Mouse (Mus musculus) ES-Bruce4 (cell line): Measurements from ENCODE around the gene Ppm1h. TPM values are rescaled to one million over a fixed set of nuclear protein-coding genes. Genes with fewer than 3 reads are reported as not detected.

Experiments used
- H3K27ac ChIP-seq: 2 replicates; pipeline ENCODE4 v1.5.1; 2012; ENCODE audit warnings: low read length, inconsistent platforms; ENCODE audit not compliant: insufficient read depth
- H3K27me3 ChIP-seq: 2 replicates; pipeline ENCODE4 v1.6.1; 2012; ENCODE audit warnings: mild to moderate bottlenecking, low read length, inconsistent platforms; ENCODE audit not compliant: control insufficient read depth, poor library complexity, insufficient read depth, severe bottlenecking
- H3K36me3 ChIP-seq: 2 replicates; pipeline ENCODE4 v1.6.1; 2012; ENCODE audit warnings: inconsistent platforms, mild to moderate bottlenecking, low read length, moderate library complexity; ENCODE audit not compliant: control insufficient read depth, poor library complexity, insufficient read depth, severe bottlenecking
- H3K4me1 ChIP-seq: one replicate; pipeline ENCODE4 v1.8.1; 2011; ENCODE audit warnings: low read length; ENCODE audit not compliant: control insufficient read depth, insufficient read depth
- H3K4me3 ChIP-seq: 2 replicates; pipeline ENCODE4 v1.5.1; 2011; ENCODE audit warnings: low read depth, mild to moderate bottlenecking, low read length
- H3K9ac ChIP-seq: 2 replicates; pipeline ENCODE4 v1.6.1; 2012; ENCODE audit warnings: low read depth, mild to moderate bottlenecking, inconsistent platforms; ENCODE audit not compliant: poor library complexity, severe bottlenecking
- H3K9me3 ChIP-seq: replicated peaks from 2 replicates; pipeline ENCODE4 v1.6.1; 2012; ENCODE audit warnings: mild to moderate bottlenecking, low read length, inconsistent platforms; ENCODE audit not compliant: control insufficient read depth, poor library complexity, insufficient read depth, severe bottlenecking
- CTCF ChIP-seq: IDR thresholded peaks from one replicate; pipeline ENCODE4 v1.8.1; 2011; ENCODE audit warnings: low read depth, low read length
- EP300 ChIP-seq: IDR thresholded peaks from 2 replicates; pipeline ENCODE4 v1.6.1; 2011; ENCODE audit warnings: low read depth, low read length; ENCODE audit not compliant: insufficient read depth
- POLR2A ChIP-seq: IDR thresholded peaks from one replicate; pipeline ENCODE4 v1.8.1; 2011; ENCODE audit warnings: low read length; ENCODE audit not compliant: insufficient read depth
- polyA plus RNA-seq: library from polyadenylated mRNA; stranded (reverse); fragments of >200 nt; gene quantifications from 2 replicates; pipeline ENCODE4 v1.2.4, GENCODE M21; 2011; ENCODE audit warnings: low read depth; ENCODE audit not compliant: missing spikeins, insufficient read depth, insufficient read length

Ppm1h gene
- polyA plus RNA-seq, 1 experiment: 8.7 TPM

GRCm38 (mm10) chr10:122711381-122711811 is 32.8 kb downstream of the Ppm1h start:
- Histone ChIP-seq H3K27ac (no peak overlapping the region), H3K4me3 (no peak overlapping the region), H3K27me3 (no peaks in the 10 kb centered on the region), H3K9me3 (no peaks in the 10 kb centered on the region), H3K9ac (no peak overlapping the region), H3K36me3 (no peaks in the 10 kb centered on the region), H3K4me1 (no peaks in the 10 kb centered on the region)
- TF ChIP-seq CTCF (no peak), POLR2A (no peak), EP300 (no peak)

GRCm38 (mm10) chr10:122712307-122712706 is 33.7 kb downstream of the Ppm1h start:
- no peak overlapping the region for H3K4me3 ChIP-seq
- no peaks in the 10 kb centered on the region for H3K9me3 ChIP-seq
- H3K4me1 ChIP-seq: no peaks in the 10 kb centered on the region
- H3K27ac ChIP-seq: no peak overlapping the region
- no peak overlapping the region for H3K9ac ChIP-seq
- no peaks in the 10 kb centered on the region for H3K27me3 ChIP-seq
- TF ChIP-seq CTCF (no peak), EP300 (no peak), POLR2A (no peak)
- no peaks in the 10 kb centered on the region for H3K36me3 ChIP-seq

GRCm38 (mm10) chr10:122715856-122716255 is 37.3 kb downstream of the Ppm1h start:
- no peaks in the 10 kb centered on the region for H3K27me3 ChIP-seq
- no peak overlapping the region for H3K27ac ChIP-seq
- no peaks in the 10 kb centered on the region for H3K36me3 ChIP-seq
- no peak for TF ChIP-seq EP300
- no peak for TF ChIP-seq CTCF
- TF ChIP-seq POLR2A: no peak
- H3K4me3 ChIP-seq: no peak overlapping the region
- no peaks in the 10 kb centered on the region for H3K4me1 ChIP-seq
- no peak overlapping the region for H3K9ac ChIP-seq
- H3K9me3 ChIP-seq: no peaks in the 10 kb centered on the region

- no peaks in the 10 kb centered on the region for H3K27me3 ChIP-seq
- no peak overlapping the region for H3K9ac ChIP-seq
- H3K4me3 ChIP-seq: no peak overlapping the region
- H3K9me3 ChIP-seq: no peaks in the 10 kb centered on the region
- no peaks in the 10 kb centered on the region for H3K36me3 ChIP-seq
- H3K4me1 ChIP-seq: no peaks in the 10 kb centered on the region
- TF ChIP-seq CTCF (no peak), EP300 (no peak), POLR2A (no peak)
- H3K27ac ChIP-seq: no peak overlapping the region
Measured at GRCm38 (mm10) chr10:122716286-122716685, 37.7 kb downstream of the Ppm1h start.

- TF ChIP-seq EP300 (no peak), POLR2A (no peak), CTCF (no peak)
- H3K27ac ChIP-seq: no peak overlapping the region
Measured at GRCm38 (mm10) chr10:122716739-122717474, 38.3 kb downstream of the Ppm1h start.

GRCm38 (mm10) chr10:122717754-122718415 is 39.3 kb downstream of the Ppm1h start:
- Histone ChIP-seq H3K27me3 (no peaks in the 10 kb centered on the region), H3K4me3 (no peak overlapping the region), H3K9ac (no peak overlapping the region), H3K4me1 (no peaks in the 10 kb centered on the region), H3K9me3 (no peaks in the 10 kb centered on the region), H3K27ac (no peak overlapping the region), H3K36me3 (no peaks in the 10 kb centered on the region)
- TF ChIP-seq EP300 (no peak), POLR2A (no peak)

More at GRCm38 (mm10) chr10:122716739-122717474, 38.3 kb downstream of the Ppm1h start:
- H3K9ac ChIP-seq: no peak overlapping the region
- H3K4me1 ChIP-seq: no peaks in the 10 kb centered on the region
- no peak overlapping the region for H3K4me3 ChIP-seq
- H3K27me3 ChIP-seq: no peaks in the 10 kb centered on the region
- H3K36me3 ChIP-seq: no peaks in the 10 kb centered on the region
- no peaks in the 10 kb centered on the region for H3K9me3 ChIP-seq
